In the genomic region with DNA sequence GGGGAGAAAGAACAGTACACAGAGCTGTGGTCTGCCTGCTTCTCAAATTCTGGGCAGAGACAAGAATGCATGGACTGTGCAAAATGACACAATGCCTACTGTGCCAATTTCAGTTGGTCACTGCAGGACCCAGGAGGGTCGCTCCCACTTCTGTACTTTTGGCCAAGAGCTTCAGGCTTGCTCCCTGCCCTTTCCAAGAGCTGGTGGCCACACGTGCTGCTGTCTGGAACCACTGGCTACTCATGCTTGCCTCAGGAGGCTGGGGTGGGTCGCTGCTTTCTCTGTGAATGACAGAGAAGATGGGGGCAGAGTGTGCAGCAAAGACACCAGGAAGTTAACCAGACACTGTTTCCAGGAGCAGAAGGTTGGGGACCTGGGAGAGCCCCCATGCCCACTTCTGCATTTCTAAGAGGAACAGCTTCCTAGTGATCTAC, we compare ENCODE assay signal across 19 mouse cellular contexts. TPM values are rescaled to one million over a fixed set of nuclear protein-coding genes. Genes with fewer than 3 reads are reported as not detected.
A peak's percentile ranks its signal among the peaks of the same experiment; 100 is the strongest.
DNase-seq lines count a peak whose midpoint lies in the region; ATAC-seq and TF ChIP-seq lines count a peak whose summit lies in the region.
"Had no signal": no experiment of that assay in that cellular context is flagged by ENCODE, and none has a peak within 500 bp of the region (broad histone marks: within the 10 kb centered on the region; RNA-seq: fewer than 3 reads in every experiment).

No protein-coding gene starts in this region.

- TF ChIP-seq CTCF in stomach, postnatal 0 days (IDR thresholded peaks at IDR 0.05; ENCODE audit: low read depth), result no peak

- H3K9me3 ChIP-seq in stomach, postnatal 0 days (ENCODE audit: control insufficient read depth, low read length), result no peaks in the 10 kb centered on the region
- H3K9me3 ChIP-seq: embryonic facial prominence, embryonic 15.5 days; forebrain, embryonic 13.5 days; heart, embryonic 13.5 days had no signal

- no peak for TF ChIP-seq EP300 in stomach, postnatal 0 days (optimal IDR thresholded peaks at IDR 0.05)

- no peak overlapping the region for H3K4me3 ChIP-seq in stomach, postnatal 0 days (ENCODE audit: low read depth, low read length)
- H3K4me3 ChIP-seq: embryonic facial prominence, embryonic 15.5 days; forebrain, embryonic 13.5 days; heart, embryonic 13.5 days; myocyte had no signal

- H3K27ac ChIP-seq in stomach, postnatal 0 days (replicated peaks), result no peak overlapping the region
- H3K27ac ChIP-seq: embryonic facial prominence, embryonic 15.5 days; forebrain, embryonic 13.5 days; heart, embryonic 13.5 days had no signal

- H3K27me3 ChIP-seq in stomach, postnatal 0 days (ENCODE audit: control insufficient read depth, insufficient read depth, low read length), result no peaks in the 10 kb centered on the region
- H3K27me3 ChIP-seq: embryonic facial prominence, embryonic 15.5 days; forebrain, embryonic 13.5 days; heart, embryonic 13.5 days had no signal

- H3K36me3 ChIP-seq in stomach, postnatal 0 days (ENCODE audit: control insufficient read depth, insufficient read depth, low read length), result no peaks in the 10 kb centered on the region; the same call in 1 of the 2 replicates

- DNase-seq in layer of hippocampus, adult 11-12 months (ENCODE audit: low spot score), result peak; percentile 49
- no peak for DNase-seq in layer of hippocampus, postnatal 25 days (ENCODE audit: extremely low spot score in 1 of 2, low spot score in 1 of 2)
- no peak for DNase-seq in stomach, postnatal 0 days (ENCODE audit: low spot score)
- DNase-seq in heart, adult 8-10 months (ENCODE audit: low spot score), result no peak
- no peak for DNase-seq in cerebellum, postnatal 25 days
- DNase-seq: adrenal gland, postnatal 25 days; cerebellum, adult 9-11 months; kidney, postnatal 10 days; layer of hippocampus, postnatal 36 days; lung, postnatal 14 days had no signal

- peak; percentile 75 for ATAC-seq in common myeloid progenitor, adult 5-6 weeks (replicated peaks; ENCODE audit: low read depth, poor library complexity, severe bottlenecking)
- peak; percentile 89 for ATAC-seq in granulocyte monocyte progenitor cell, adult 5-6 weeks (replicated peaks; ENCODE audit: poor library complexity, severe bottlenecking)
- ATAC-seq in stomach, postnatal 0 days (ENCODE audit: low FRiP score, low TSS enrichment), result peak; percentile 9; the same call in 1 of the 2 replicates
- ATAC-seq: CD4-positive, CD25-positive, alpha-beta regulatory T cell, adult 4 months; forebrain, embryonic 13.5 days; intestine, embryonic 16.5 days had no signal

- no peaks in the 10 kb centered on the region for H3K4me1 ChIP-seq in stomach, postnatal 0 days (replicated peaks; ENCODE audit: control insufficient read depth, insufficient read depth)
- H3K4me1 ChIP-seq: forebrain, embryonic 13.5 days had no signal

- WGBS in stomach, postnatal 0 days, result 66% methylated on average over 3 of the region's 3 CpGs

- H3K9ac ChIP-seq in stomach, postnatal 0 days (ENCODE audit: low read length), result no peak overlapping the region
- H3K9ac ChIP-seq: embryonic facial prominence, embryonic 15.5 days; forebrain, embryonic 13.5 days; heart, embryonic 13.5 days had no signal

- H3K4me2 ChIP-seq in stomach, postnatal 0 days (replicated peaks; ENCODE audit: low read depth), result no peak overlapping the region
- H3K4me2 ChIP-seq: embryonic facial prominence, embryonic 15.5 days; forebrain, embryonic 13.5 days; heart, embryonic 13.5 days; midbrain, embryonic 11.5 days had no signal

RNA-seq across cellular contexts. Expression of a gene that starts 53.5 kb away (rescaled TPM):
- 10 to 100 TPM; 23.8 to 25.5 TPM for total RNA-seq in layer of hippocampus, postnatal 25 days (2021)
- not detected in 2 replicates for total RNA-seq in common myeloid progenitor, adult 5-6 weeks (2017)
- not detected in 2 replicates for total RNA-seq in granulocyte monocyte progenitor cell, adult 5-6 weeks (2014; fragmentation: Nextera tagmentation)
- not detected in 2 replicates for total RNA-seq in granulocyte monocyte progenitor cell, adult 5-6 weeks (2017)
- polyA plus RNA-seq in stomach, postnatal 0 days (2015; fragmentation: Nextera tagmentation; extraction: Ambion mirVana), result 10.0 and 13.1 TPM in 2 replicates
- total RNA-seq in heart, adult 8-10 months (2022), result 10 to 100 TPM; 24.7 to 43.0 (median 31.0) TPM

Comparison
In these comparisons a context has a peak if more than half of its experiments do, and no peak if none do; other contexts are left out.
1. ATAC-seq: peak in every context shown above with its lines; median percentile 89 in granulocyte monocyte progenitor cell, adult 5-6 weeks; 75 in common myeloid progenitor, adult 5-6 weeks; 9 in stomach, postnatal 0 days.
2. RNA of a gene that starts 53.5 kb away (total RNA-seq): 24.7 to 43.0 TPM in heart, adult 8-10 months and 23.8 to 25.5 TPM in layer of hippocampus, postnatal 25 days; not detected in common myeloid progenitor, adult 5-6 weeks and not detected in granulocyte monocyte progenitor cell, adult 5-6 weeks; every median in the first group is over 10 times any median in the second.